Mouse (Mus musculus) myocyte (in vitro differentiated cells): ENCODE data around the gene Scd4. TPM values are rescaled to one million over a fixed set of nuclear protein-coding genes. Genes with fewer than 3 reads are reported as not detected.
A peak's percentile ranks its signal among the peaks of the same experiment; 100 is the strongest.

Experiments
- H3K27me3 ChIP-seq: one replicate; pipeline ENCODE4 v1.6.1; 2011; ENCODE audit not compliant: control insufficient read depth, insufficient read depth, insufficient read length
- H3K36me3 ChIP-seq: one replicate; pipeline ENCODE4 v1.6.1; 2011; ENCODE audit not compliant: control insufficient read depth, insufficient read depth
- H3K4me2 ChIP-seq: one replicate; pipeline ENCODE4 v1.6.1; 2011; ENCODE audit warnings: low read depth, control low read depth
- H3K4me3 ChIP-seq: one replicate; pipeline ENCODE4 v1.5.1; 2011; ENCODE audit warnings: mild to moderate bottlenecking, control low read depth, moderate library complexity
- H3K79me2 ChIP-seq: one replicate; pipeline ENCODE4 v1.6.1; 2011; ENCODE audit not compliant: control insufficient read depth, insufficient read depth
- H3ac ChIP-seq: one replicate; pipeline ENCODE4 v1.6.1; 2011; ENCODE audit not compliant: control insufficient read depth, insufficient read length
- CEBPB ChIP-seq: IDR thresholded peaks from 2 replicates; pipeline ENCODE4 v1.6.1; 2011; ENCODE audit warnings: mild to moderate bottlenecking, moderate library complexity; ENCODE audit not compliant: poor library complexity, insufficient read depth, severe bottlenecking
- E2F4 ChIP-seq: IDR thresholded peaks from one replicate; pipeline ENCODE4 v1.6.1; 2011; ENCODE audit warnings: mild to moderate bottlenecking, control low read depth, moderate library complexity; ENCODE audit not compliant: insufficient read depth
- MAX ChIP-seq: IDR thresholded peaks from one replicate; pipeline ENCODE4 v1.6.1; 2011; ENCODE audit warnings: low read depth, mild to moderate bottlenecking, control low read depth
- MYOD1 ChIP-seq, 3 experiments: IDR thresholded peaks; one replicate each; pipeline ENCODE4 v1.6.1; 2011; ENCODE audit warnings: control low read depth in 2 of 3, low read depth in 2 of 3, mild to moderate bottlenecking in 2 of 3, moderate library complexity in 1 of 3; ENCODE audit not compliant: insufficient read length in 2 of 3, control insufficient read depth in 1 of 3
- MYOG ChIP-seq, 3 experiments: IDR thresholded peaks; one replicate each; pipeline ENCODE4 v1.6.1; 2011; ENCODE audit warnings: control low read depth in 2 of 3, low read depth in 2 of 3, mild to moderate bottlenecking in 2 of 3; ENCODE audit not compliant: insufficient read length in 2 of 3, control insufficient read depth in 1 of 3, insufficient read depth in 1 of 3
- POLR2A ChIP-seq: IDR thresholded peaks from one replicate; pipeline ENCODE4 v1.6.1; 2011; ENCODE audit warnings: low read depth, mild to moderate bottlenecking, control low read depth, moderate library complexity; ENCODE audit not compliant: insufficient read length
- POLR2AphosphoS2 ChIP-seq: IDR thresholded peaks from one replicate; pipeline ENCODE4 v1.6.1; 2011; ENCODE audit warnings: low read depth, control low read depth; ENCODE audit not compliant: insufficient read length
- REST ChIP-seq: IDR thresholded peaks from one replicate; pipeline ENCODE4 v1.6.1; 2011; ENCODE audit warnings: mild to moderate bottlenecking, control low read depth, moderate library complexity; ENCODE audit not compliant: insufficient read depth, insufficient read length
- SRF ChIP-seq: IDR thresholded peaks from one replicate; pipeline ENCODE4 v1.6.1; 2011; ENCODE audit warnings: low read depth; ENCODE audit not compliant: control insufficient read depth, insufficient read length
- TCF12 ChIP-seq: IDR thresholded peaks from one replicate; pipeline ENCODE4 v1.6.1; 2011; ENCODE audit warnings: mild to moderate bottlenecking, control low read depth; ENCODE audit not compliant: poor library complexity, insufficient read depth, severe bottlenecking
- TCF3 ChIP-seq: IDR thresholded peaks from one replicate; pipeline ENCODE4 v1.6.1; 2011; ENCODE audit warnings: low read depth, control low read depth; ENCODE audit not compliant: insufficient read length
- USF1 ChIP-seq: IDR thresholded peaks from one replicate; pipeline ENCODE4 v1.6.1; 2011; ENCODE audit warnings: low read depth, mild to moderate bottlenecking, control low read depth, moderate library complexity
- polyA plus RNA-seq: library from polyadenylated mRNA; unstranded; fragments of >200 nt; fragmentation: generic; extraction: Trizol; gene quantifications from one replicate; pipeline ENCODE4 v1.2.1, GENCODE M21; 2012; ENCODE audit warnings: missing spikeins

Scd4 gene
- polyA plus RNA-seq, 1 experiment, result 0.16 TPM

- Histone ChIP-seq H3K79me2 (peaks cover 83% of the 10 kb centered on the region), H3K4me2 (peak overlapping the region; percentile 99), H3K4me3 (peak overlapping the region; percentile 100), H3K27me3 (no peaks in the 10 kb centered on the region), H3K36me3 (peaks cover 72% of the 10 kb centered on the region), H3ac (peak overlapping the region; percentile 66)
- TF ChIP-seq USF1 (no peak), MYOD1 (IDR thresholded peaks at IDR 0.05; ENCODE audit: control insufficient read depth in 1 of 3, insufficient read length in 2 of 3, low read depth in 2 of 3) (no peak), POLR2A (no peak), MYOG (IDR thresholded peaks at IDR 0.05; ENCODE audit: control insufficient read depth in 1 of 3, insufficient read depth in 1 of 3, insufficient read length in 2 of 3, low read depth in 2 of 3) (no peak), TCF3 (no peak), E2F4 (no peak), POLR2AphosphoS2 (no peak), CEBPB (no peak), SRF (no peak), TCF12 (no peak), REST (no peak), MAX (no peak)
These were observed 35.7 kb upstream of the Scd4 start for GRCm38 (mm10) chr19:44297068-44297760.

GRCm38 (mm10) chr19:44297862-44298261 lies 35.0 kb upstream of the Scd4 start:
- no peaks in the 10 kb centered on the region for H3K27me3 ChIP-seq
- H3K79me2 ChIP-seq, result peaks cover 89% of the 10 kb centered on the region
- no peak overlapping the region for H3ac ChIP-seq
- TF ChIP-seq POLR2A (peak; percentile 20), TCF3 (no peak), POLR2AphosphoS2 (peak; percentile 78), MYOG (IDR thresholded peaks at IDR 0.05; ENCODE audit: control insufficient read depth in 1 of 3, insufficient read depth in 1 of 3, insufficient read length in 2 of 3, low read depth in 2 of 3) (no peak), USF1 (no peak), MYOD1 (IDR thresholded peaks at IDR 0.05; ENCODE audit: control insufficient read depth in 1 of 3, insufficient read length in 2 of 3, low read depth in 2 of 3) (no peak)
- H3K4me2 ChIP-seq, result peak overlapping the region; percentile 99
- peaks cover 78% of the 10 kb centered on the region for H3K36me3 ChIP-seq
- H3K4me3 ChIP-seq, result peak overlapping the region; percentile 100

- no peaks in the 10 kb centered on the region for H3K27me3 ChIP-seq
- H3K36me3 ChIP-seq, result peaks cover 90% of the 10 kb centered on the region
- peak overlapping the region; percentile 99 for H3K4me2 ChIP-seq
- TF ChIP-seq POLR2A (peak; percentile 38), E2F4 (no peak), USF1 (no peak), SRF (no peak), TCF3 (no peak), CEBPB (no peak), POLR2AphosphoS2 (no peak), MYOG (IDR thresholded peaks at IDR 0.05; ENCODE audit: control insufficient read depth in 1 of 3, insufficient read depth in 1 of 3, insufficient read length in 2 of 3, low read depth in 2 of 3) (no peak), TCF12 (no peak)
- peaks cover 99% of the 10 kb centered on the region for H3K79me2 ChIP-seq
- peak overlapping the region; percentile 100 for H3K4me3 ChIP-seq
- H3ac ChIP-seq, result peak overlapping the region; percentile 13
These were observed 33.8 kb upstream of the Scd4 start for GRCm38 (mm10) chr19:44299078-44299477.

- peak; percentile 45 for TF ChIP-seq POLR2A
- no peak for TF ChIP-seq MYOD1 (IDR thresholded peaks at IDR 0.05; ENCODE audit: control insufficient read depth in 1 of 3, insufficient read length in 2 of 3, low read depth in 2 of 3)
- Histone ChIP-seq H3K79me2 (peaks cover 99% of the 10 kb centered on the region), H3K4me3 (peak overlapping the region; percentile 100), H3K36me3 (peaks cover 97% of the 10 kb centered on the region), H3K27me3 (no peaks in the 10 kb centered on the region), H3ac (no peak overlapping the region), H3K4me2 (peak overlapping the region; percentile 99)
These were observed 33.0 kb upstream of the Scd4 start for GRCm38 (mm10) chr19:44299902-44300301.

- peak overlapping the region; percentile 99 for H3K4me2 ChIP-seq
These were observed 32.4 kb upstream of the Scd4 start for GRCm38 (mm10) chr19:44300520-44300919.

More at GRCm38 (mm10) chr19:44300520-44300919, 32.4 kb upstream of the Scd4 start:
- H3ac ChIP-seq, result no peak overlapping the region
- peaks cover 99% of the 10 kb centered on the region for H3K79me2 ChIP-seq
- peak overlapping the region; percentile 100 for H3K4me3 ChIP-seq
- TF ChIP-seq MAX (no peak), SRF (no peak), MYOG (IDR thresholded peaks at IDR 0.05; ENCODE audit: control insufficient read depth in 1 of 3, insufficient read depth in 1 of 3, insufficient read length in 2 of 3, low read depth in 2 of 3) (no peak), TCF12 (no peak), POLR2AphosphoS2 (peak; percentile 61), POLR2A (no peak)
- H3K36me3 ChIP-seq, result peaks cover 97% of the 10 kb centered on the region
- H3K27me3 ChIP-seq, result no peaks in the 10 kb centered on the region
